8 mouse cellular contexts compared by ENCODE assay signal in the genomic region with DNA sequence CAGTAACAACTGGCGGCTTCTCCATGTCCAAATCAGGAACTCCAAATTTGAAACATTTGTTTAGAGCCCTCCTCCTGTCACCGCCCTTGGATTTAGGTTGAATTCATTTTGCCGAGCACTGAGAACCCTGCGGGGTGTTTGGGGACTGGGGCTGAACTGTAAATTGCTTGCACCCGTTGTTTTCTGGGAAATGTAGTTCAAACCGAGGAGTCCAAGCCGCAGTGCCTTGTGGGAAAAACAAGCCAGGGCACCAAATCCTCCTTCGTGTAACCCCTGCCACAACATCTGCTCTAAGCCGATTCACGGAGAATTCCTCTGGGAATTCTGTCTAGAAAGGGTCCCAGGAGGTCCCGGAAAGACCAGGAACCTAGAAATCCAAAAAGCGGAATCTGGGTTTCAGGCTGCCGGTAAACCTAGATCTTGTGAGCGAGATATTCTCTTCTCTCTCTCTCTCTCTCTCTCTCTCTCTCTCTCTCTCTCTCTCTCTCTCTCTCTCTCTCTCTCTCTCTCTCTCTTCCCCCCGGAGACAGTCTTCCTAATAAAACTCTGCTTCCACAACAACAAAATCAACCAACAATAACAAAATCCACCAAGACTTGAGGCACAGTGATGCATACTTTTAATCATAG. TPM values are rescaled to one million over a fixed set of nuclear protein-coding genes. Genes with fewer than 3 reads are reported as not detected.
DNase-seq lines count a peak whose midpoint lies in the region; ATAC-seq lines count a peak whose summit lies in the region.

No protein-coding gene starts in this region.

- peak overlapping the region; percentile 83 for H3K4me3 ChIP-seq in lung, embryonic 16.5 days (ENCODE audit: low read length)

- H3K4me1 ChIP-seq in lung, embryonic 16.5 days (replicated peaks; ENCODE audit: control insufficient read depth, insufficient read depth, low read length) = peaks cover 10% of the 10 kb centered on the region

- no peaks in the 10 kb centered on the region for H3K9me3 ChIP-seq in lung, embryonic 16.5 days (ENCODE audit: control insufficient read depth, low read length)

- DNase-seq in MN1 (ENCODE audit: low spot score) = peak; percentile 86
- peak; percentile 83 for DNase-seq in cerebellum, adult 8-10 months
- DNase-seq in forelimb bud, embryonic 11.5 days (ENCODE audit: low read depth, low spot score) = peak; percentile 82
- DNase-seq in layer of hippocampus, adult 9-10 months (ENCODE audit: low spot score) = peak; percentile 64
- DNase-seq in ovary, postnatal 14 days (ENCODE audit: low spot score) = peak; percentile 62
- peak; percentile 84 for DNase-seq in thymus, postnatal 14 days

- H3K27me3 ChIP-seq in lung, embryonic 16.5 days (ENCODE audit: control insufficient read depth, insufficient read depth, low read depth, low read length) = no peaks in the 10 kb centered on the region

- peak overlapping the region; percentile 74 for H3K9ac ChIP-seq in lung, embryonic 16.5 days (ENCODE audit: low read length)

- WGBS in lung, embryonic 16.5 days = 1% methylated on average over 15 of the region's 15 CpGs

- H3K36me3 ChIP-seq in lung, embryonic 16.5 days (ENCODE audit: control insufficient read depth, insufficient read depth, low read length) = peaks cover 4% of the 10 kb centered on the region

- H3K27ac ChIP-seq in lung, embryonic 16.5 days (ENCODE audit: low read length) = peak overlapping the region; percentile 58

- H3K4me2 ChIP-seq in lung, embryonic 16.5 days (ENCODE audit: low read depth, low read length) = peak overlapping the region; percentile 61

- ATAC-seq in hematopoietic stem cell, adult 5-6 weeks (replicated peaks in 1 of 2; ENCODE audit: insufficient read depth in 1 of 2, low FRiP score in 2 of 2, low TSS enrichment in 1 of 2, low read depth in 1 of 2, poor library complexity in 2 of 2, severe bottlenecking in 2 of 2) = peak; percentile 61 to 65
- ATAC-seq in lung, embryonic 16.5 days (ENCODE audit: low read depth) = peak; percentile 58

RNA-seq across cellular contexts. Expression of a gene that starts 1.2 kb away (rescaled TPM):
- 22.1 and 29.1 TPM in 2 replicates for total RNA-seq in hematopoietic stem cell, adult 5-6 weeks (2017)
- polyA plus RNA-seq in lung, embryonic 16.5 days (2015; fragmentation: Nextera tagmentation; extraction: Ambion mirVana) = 12.8 and 13.7 TPM in 2 replicates

RNA-seq across cellular contexts. Expression of a gene that starts 16.6 kb away (rescaled TPM):
- 2.4 and 3.9 TPM in 2 replicates for total RNA-seq in hematopoietic stem cell, adult 5-6 weeks (2017)
- polyA plus RNA-seq in lung, embryonic 16.5 days (2015; fragmentation: Nextera tagmentation; extraction: Ambion mirVana) = 6.4 and 6.9 TPM in 2 replicates

RNA-seq across cellular contexts. Expression of a gene that starts 40.3 kb away (rescaled TPM):
- not detected in 2 replicates for total RNA-seq in hematopoietic stem cell, adult 5-6 weeks (2017)
- 0.14 TPM in 1 of 2 replicates, not detected in the other for polyA plus RNA-seq in lung, embryonic 16.5 days (2015; fragmentation: Nextera tagmentation; extraction: Ambion mirVana)

RNA-seq across cellular contexts. Expression of a gene that starts 48.7 kb away (rescaled TPM):
- 13.8 and 17.4 TPM in 2 replicates for total RNA-seq in hematopoietic stem cell, adult 5-6 weeks (2017)
- polyA plus RNA-seq in lung, embryonic 16.5 days (2015; fragmentation: Nextera tagmentation; extraction: Ambion mirVana) = 15.6 and 16.0 TPM in 2 replicates

Comparison
In these comparisons a context has a peak if more than half of its experiments do, and no peak if none do; other contexts are left out.
1. Peak in every context shown above with its lines: DNase-seq, ATAC-seq, H3K4me3 ChIP-seq and H3K27ac ChIP-seq.